Mouse (Mus musculus) activated CD4-positive, CD25-positive, alpha-beta regulatory T cell, adult 9 weeks (primary cell): Measurements from ENCODE around the gene Nkx2-4. TPM values are rescaled to one million over a fixed set of nuclear protein-coding genes. Genes with fewer than 3 reads are reported as not detected.

Experiments used
- polyA plus RNA-seq: library from polyadenylated mRNA; unstranded; fragments of 100-300 nt; shearing (Covaris generic); gene quantifications from one replicate; pipeline ENCODE4 v1.2.1, GENCODE M21; 2017

Gene Nkx2-4
- polyA plus RNA-seq = not detected

GRCm38 (mm10) chr2:147085072-147085870, at the start of gene Nkx2-4:
Nkx2-4 (minus strand) TSS chr2:147085445.

Other genes with a start within 250 kb of the Nkx2-4 start
- gene Kiz, start 229.6 kb downstream of the Nkx2-4 start, polyA plus RNA-seq = 18.8 TPM
- 171 TPM for gene Xrn2, start 72.4 kb downstream of the Nkx2-4 start, polyA plus RNA-seq
- gene Nkx2-2, start 108.8 kb upstream of the Nkx2-4 start, polyA plus RNA-seq = not detected